Mouse (Mus musculus): Measurements from ENCODE around the gene Rps3a1. TPM values are rescaled to one million over a fixed set of nuclear protein-coding genes. Genes with fewer than 3 reads are reported as not detected.

The Rps3a1 gene
- total RNA-seq, 1 experiment from 2014 or later: 2,159 TPM

Other genes with a start within 250 kb of the Rps3a1 start
- 0.86 and 0.93 TPM in 2 replicates for gene Sh3d19, start 171.6 kb downstream of the Rps3a1 start, total RNA-seq (2017)
- not detected in 2 replicates for gene Prss48, start 140.2 kb downstream of the Rps3a1 start, total RNA-seq (2017)
- gene Lrba, start 82.0 kb upstream of the Rps3a1 start, total RNA-seq (2017): 59.2 and 64.0 TPM in 2 replicates

All from neutrophil, adult 5-6 weeks (primary cell).